Mouse (Mus musculus): Measurements from ENCODE around the gene Zfp36l1.

Gene Zfp36l1

GRCm38 (mm10) chr12:80081440-80081839 is 31.4 kb downstream of the Zfp36l1 start:
- intact Hi-C loops (cut with DNase I), result no loop called here

DNA sequence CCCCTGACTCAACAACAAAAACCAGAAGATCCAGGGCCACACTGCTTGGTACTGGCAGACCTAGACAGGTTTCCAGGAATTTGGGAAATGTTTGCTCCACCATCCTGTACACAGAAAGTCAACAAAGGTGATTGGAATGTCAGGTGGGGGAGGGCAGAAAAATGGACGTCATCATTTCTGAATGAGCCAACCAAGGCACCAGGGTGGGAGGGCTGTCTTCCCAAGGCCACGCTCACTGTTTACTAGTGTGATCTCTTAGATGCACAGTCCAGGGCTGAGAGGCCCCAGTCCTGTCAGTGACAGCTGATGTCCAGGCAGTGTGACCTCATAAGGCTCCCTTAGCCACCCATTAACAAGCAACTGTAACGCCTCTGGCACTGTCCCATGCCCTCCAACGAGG is 32.9 kb downstream of the Zfp36l1 start:
- intact Hi-C loops (cut with DNase I), result no loop called here

DNA sequence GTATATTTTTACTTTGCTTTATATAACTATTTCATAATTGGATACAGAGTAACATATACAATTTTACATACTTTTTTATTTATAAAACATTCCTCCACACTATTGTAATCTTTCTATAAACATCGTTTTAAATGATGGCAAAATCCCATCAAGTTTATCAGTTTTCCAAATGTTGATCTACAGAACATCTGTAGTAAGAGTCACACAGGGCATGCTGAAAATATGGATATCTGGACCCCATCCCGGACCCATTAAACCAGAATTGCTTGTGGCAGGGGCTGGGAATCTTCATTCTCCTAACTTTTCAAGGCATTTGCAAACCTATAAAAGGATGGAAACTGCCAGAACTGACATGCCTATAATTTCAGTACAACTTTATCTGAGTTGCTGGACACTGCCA is 38.5 kb downstream of the Zfp36l1 start:
- intact Hi-C loops (cut with DNase I), result no loop called here

- intact Hi-C loops (cut with DNase I), result no loop called here
These were observed 42.1 kb downstream of the Zfp36l1 start for GRCm38 (mm10) chr12:80070534-80071287.

GRCm38 (mm10) chr12:80069040-80069439 is 43.8 kb downstream of the Zfp36l1 start:
- intact Hi-C loops (cut with DNase I), result no loop called here

DNA sequence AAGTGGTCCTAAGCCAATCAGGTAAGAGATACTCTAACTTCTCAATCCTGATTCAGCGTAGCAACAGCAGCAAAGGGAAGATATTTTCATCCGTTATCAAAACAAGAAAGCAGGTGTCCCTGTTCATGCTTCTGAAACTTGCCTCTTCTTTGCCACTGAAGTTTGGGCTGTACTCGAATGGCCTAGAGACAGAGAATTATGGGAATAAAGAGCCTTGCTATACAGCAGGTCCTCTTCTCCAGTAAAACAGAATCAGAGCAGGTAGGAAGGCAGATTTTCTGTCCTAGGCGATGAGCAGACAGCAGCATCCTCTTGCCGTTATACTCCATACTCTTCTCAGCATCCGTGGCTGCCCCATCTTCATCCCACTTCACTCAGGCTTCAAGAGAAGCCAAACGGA is 44.8 kb downstream of the Zfp36l1 start:
- intact Hi-C loops (cut with DNase I), result no loop called here

- intact Hi-C loops (cut with DNase I), result no loop called here
These were observed 47.8 kb downstream of the Zfp36l1 start for GRCm38 (mm10) chr12:80065049-80065448.

- intact Hi-C loops (cut with DNase I), result no loop called here
These were observed 48.5 kb downstream of the Zfp36l1 start for GRCm38 (mm10) chr12:80064306-80064705.

DNA sequence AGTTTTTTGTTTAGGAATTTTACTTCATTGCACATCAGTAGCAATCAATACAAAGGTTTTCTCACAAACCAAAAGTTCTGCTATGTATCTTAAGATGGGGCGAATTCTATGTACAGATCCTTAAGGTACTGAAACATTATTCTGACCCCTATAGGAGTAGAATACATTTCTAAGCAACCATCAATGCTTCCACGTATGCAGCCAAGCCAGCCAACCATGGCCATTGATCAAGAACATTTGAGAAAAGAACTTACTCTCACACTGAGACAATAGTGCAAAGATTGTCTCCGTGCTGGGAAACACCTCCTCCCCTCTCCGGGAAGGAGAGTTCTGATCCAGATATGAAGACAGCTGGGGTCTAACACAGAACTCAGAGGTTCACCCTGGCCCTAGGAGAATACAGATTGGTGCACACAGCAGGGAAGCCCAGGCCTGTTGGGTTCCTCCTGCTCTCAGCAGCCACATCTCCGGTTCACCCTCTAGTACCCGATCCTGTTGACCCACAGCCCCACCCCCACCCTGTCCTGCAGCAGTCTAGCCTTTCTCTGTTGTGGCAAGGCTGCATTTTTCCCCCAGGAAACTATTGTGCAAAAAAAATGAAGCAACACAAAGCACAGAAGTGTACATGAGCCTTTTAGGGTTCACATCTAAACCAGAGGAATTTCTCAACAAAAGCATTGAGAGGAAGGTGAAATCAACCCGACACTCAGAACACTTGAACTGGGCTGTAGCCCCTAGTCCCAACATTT is 49.2 kb downstream of the Zfp36l1 start:
- intact Hi-C loops (cut with DNase I), result no loop called here

GRCm38 (mm10) chr12:80062410-80063401 is 50.1 kb downstream of the Zfp36l1 start:
- intact Hi-C loops (cut with DNase I), result no loop called here

GRCm38 (mm10) chr12:80061810-80062209 is 51.0 kb downstream of the Zfp36l1 start:
- intact Hi-C loops (cut with DNase I), result no loop called here

- intact Hi-C loops (cut with DNase I), result no loop called here
These were observed 52.0 kb downstream of the Zfp36l1 start for GRCm38 (mm10) chr12:80060809-80061208.

- intact Hi-C loops (cut with DNase I), result no loop called here
These were observed 52.5 kb downstream of the Zfp36l1 start for GRCm38 (mm10) chr12:80060338-80060737.

DNA sequence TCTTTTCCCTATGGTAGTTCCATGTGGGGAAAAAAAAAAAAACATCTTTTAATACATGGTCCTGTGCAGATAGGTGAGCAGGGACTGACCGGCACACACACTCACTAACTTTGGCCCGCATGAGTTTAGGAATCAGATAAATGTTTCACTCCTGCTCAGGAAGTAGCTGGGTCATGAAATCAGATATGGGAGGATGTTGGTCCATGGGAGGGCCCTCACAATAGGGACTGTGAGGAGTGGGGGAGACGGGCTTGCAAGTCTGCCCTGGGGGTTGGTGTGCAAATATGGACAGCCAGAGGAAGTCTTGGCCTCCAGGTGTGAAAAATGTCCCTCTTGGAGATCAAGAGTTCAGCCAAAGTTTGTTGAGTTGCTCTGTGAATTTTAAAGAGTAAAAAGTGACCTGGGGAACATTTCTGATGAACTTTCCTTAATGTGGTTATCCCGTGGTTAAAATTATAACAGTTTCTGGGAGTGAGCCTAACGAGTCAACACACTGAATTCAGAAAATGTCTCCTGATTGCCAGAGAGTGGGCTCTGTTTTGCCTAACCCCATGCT is 53.0 kb downstream of the Zfp36l1 start:
- intact Hi-C loops (cut with DNase I), result no loop called here
